Comparison of ENCODE assay signal across 22 mouse cellular contexts in the genomic region with DNA sequence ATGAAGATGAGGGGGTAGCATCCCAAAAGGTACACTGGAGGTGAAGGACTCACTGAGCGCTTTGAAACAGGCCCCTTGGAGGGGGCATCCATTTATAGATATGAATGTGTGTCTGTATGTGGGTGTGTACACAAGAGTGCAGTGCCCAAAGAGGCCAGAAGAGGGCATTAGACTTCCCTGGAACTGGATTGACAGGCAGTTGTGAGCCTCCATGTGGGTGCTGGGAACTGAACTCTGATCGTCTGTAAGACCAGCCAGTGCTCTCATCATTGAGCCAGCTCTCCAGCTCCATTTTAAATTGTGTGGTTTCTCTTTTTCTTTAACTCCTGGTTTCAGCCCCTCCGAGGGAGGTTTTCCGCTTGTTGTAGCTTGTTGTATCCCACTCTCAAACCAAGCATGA.
A peak's percentile ranks its signal among the peaks of the same experiment; 100 is the strongest.
DNase-seq lines count a peak whose midpoint lies in the region; ATAC-seq and TF ChIP-seq lines count a peak whose summit lies in the region.
"Had no signal": no experiment of that assay in that cellular context is flagged by ENCODE, and none has a peak within 500 bp of the region (broad histone marks: within the 10 kb centered on the region; RNA-seq: fewer than 3 reads in every experiment).

No protein-coding gene starts in this region.

- H3K4me2 ChIP-seq in forebrain, embryonic 11.5 days (ENCODE audit: low read depth, low read length, severe bottlenecking) = no peak overlapping the region
- H3K4me2 ChIP-seq in forebrain, postnatal 0 days (ENCODE audit: low read depth) = no peak overlapping the region
- H3K4me2 ChIP-seq: embryonic facial prominence, embryonic 15.5 days; limb, embryonic 12.5 days; liver, embryonic 12.5 days; midbrain, embryonic 12.5 days; neural tube, embryonic 12.5 days had no signal

- DNase-seq in forebrain, embryonic 11.5 days (ENCODE audit: low spot score) = peak; percentile 29
- DNase-seq in forebrain, postnatal 0 days = no peak
- no peak for DNase-seq in left cerebral cortex, adult 2 months (ENCODE audit: extremely low spot score in 1 of 2, low spot score in 2 of 2)
- DNase-seq in left cerebral cortex, adult 11 months (ENCODE audit: low spot score) = no peak
- peak; percentile 37 for DNase-seq in ZHBTc4 (ENCODE audit: low read depth, low spot score)
- DNase-seq in retina, embryonic 14.5 days (ENCODE audit: low spot score) = no peak
- no peak for DNase-seq in right cerebral cortex, postnatal 4 days
- DNase-seq: adrenal gland, postnatal 25 days; cerebellum, adult 11-12 months; cerebellum, postnatal 25 days; gastrocnemius, postnatal 14 days; heart, adult 2 months; kidney, adult 2 months; kidney, postnatal 36 days; lung, adult 2 months had no signal

- H3K4me1 ChIP-seq in forebrain, embryonic 11.5 days (replicated peaks; ENCODE audit: control insufficient read depth, insufficient read depth, low read length) = no peaks in the 10 kb centered on the region
- no peaks in the 10 kb centered on the region for H3K4me1 ChIP-seq in forebrain, postnatal 0 days (ENCODE audit: insufficient read depth)
- H3K4me1 ChIP-seq in E14TG2a.4 (replicated peaks; ENCODE audit: low read depth, low read length) = no peaks in the 10 kb centered on the region
- H3K4me1 ChIP-seq: embryonic facial prominence, embryonic 15.5 days; limb, embryonic 12.5 days; liver, embryonic 12.5 days; midbrain, embryonic 12.5 days; neural tube, embryonic 12.5 days had no signal

- no peak overlapping the region for H3K4me3 ChIP-seq in forebrain, embryonic 11.5 days (ENCODE audit: low read depth, low read length)
- no peak overlapping the region for H3K4me3 ChIP-seq in forebrain, postnatal 0 days (ENCODE audit: low read depth, low read length)
- H3K4me3 ChIP-seq in left cerebral cortex, adult 2 months = no peak overlapping the region
- H3K4me3 ChIP-seq in E14TG2a.4 (replicated peaks; ENCODE audit: low read length) = no peak overlapping the region
- H3K4me3 ChIP-seq: embryonic facial prominence, embryonic 15.5 days; heart, adult 2 months; hindbrain, embryonic 10.5 days; limb, embryonic 12.5 days; liver, embryonic 12.5 days; midbrain, embryonic 12.5 days; neural tube, embryonic 12.5 days had no signal

- no peaks in the 10 kb centered on the region for H3K27me3 ChIP-seq in forebrain, embryonic 11.5 days (ENCODE audit: control insufficient read depth, insufficient read depth, low read length)
- H3K27me3 ChIP-seq in forebrain, postnatal 0 days (ENCODE audit: insufficient read depth, low read length) = no peaks in the 10 kb centered on the region
- H3K27me3 ChIP-seq in E14TG2a.4 (ENCODE audit: insufficient read depth, low read length) = peaks cover 15% of the 10 kb centered on the region; the same call in 1 of the 2 replicates
- H3K27me3 ChIP-seq: embryonic facial prominence, embryonic 15.5 days; limb, embryonic 12.5 days; liver, embryonic 12.5 days; midbrain, embryonic 12.5 days; neural tube, embryonic 12.5 days had no signal

- no peak for ATAC-seq in forebrain, embryonic 11.5 days (replicated peaks; ENCODE audit: low FRiP score)
- no peak for ATAC-seq in forebrain, postnatal 0 days
- ATAC-seq: liver, embryonic 12.5 days had no signal

- no peak overlapping the region for H3K9ac ChIP-seq in forebrain, embryonic 11.5 days (ENCODE audit: low read length)
- no peak overlapping the region for H3K9ac ChIP-seq in forebrain, postnatal 0 days
- H3K9ac ChIP-seq: embryonic facial prominence, embryonic 15.5 days; limb, embryonic 12.5 days; liver, embryonic 12.5 days; midbrain, embryonic 12.5 days; neural tube, embryonic 12.5 days had no signal

- 93% methylated on average over 4 of the region's 4 CpGs for WGBS in forebrain, embryonic 11.5 days
- 97% methylated on average over 4 of the region's 4 CpGs for WGBS in forebrain, postnatal 0 days

- H3K36me3 ChIP-seq in forebrain, embryonic 11.5 days (ENCODE audit: control insufficient read depth, insufficient read depth, low read length) = no peaks in the 10 kb centered on the region
- H3K36me3 ChIP-seq in forebrain, postnatal 0 days (ENCODE audit: insufficient read depth) = no peaks in the 10 kb centered on the region
- H3K36me3 ChIP-seq in E14TG2a.4 (ENCODE audit: insufficient read depth, low read length) = no peaks in the 10 kb centered on the region
- H3K36me3 ChIP-seq: embryonic facial prominence, embryonic 15.5 days; hindbrain, embryonic 10.5 days; limb, embryonic 12.5 days; liver, embryonic 12.5 days; midbrain, embryonic 12.5 days; neural tube, embryonic 12.5 days had no signal

- intact Hi-C loops in left cerebral cortex, adult 2 months (cut with DNase I) = loop anchor here (5.0 kb wide), 2 partner anchors 93 to 147 kb away; no protein-coding TSS in a partner anchor

- no peaks in the 10 kb centered on the region; the same call in 1 of the 2 replicates for H3K9me3 ChIP-seq in forebrain, embryonic 11.5 days (ENCODE audit: control insufficient read depth, low read length)
- H3K9me3 ChIP-seq in forebrain, postnatal 0 days (ENCODE audit: low read length) = no peaks in the 10 kb centered on the region
- peaks cover 4% of the 10 kb centered on the region; the same call in 1 of the 2 replicates for H3K9me3 ChIP-seq in E14TG2a.4 (ENCODE audit: low read length)
- H3K9me3 ChIP-seq: embryonic facial prominence, embryonic 15.5 days had no signal

- no peak for TF ChIP-seq CTCF in forebrain, postnatal 0 days (IDR thresholded peaks at IDR 0.05; ENCODE audit: low read depth)
- TF ChIP-seq CTCF in left cerebral cortex, adult 2 months (IDR thresholded peaks at IDR 0.05) = peak; percentile 2
- peak; percentile 18; the same call in 1 of the 2 replicates for TF ChIP-seq CTCF in E14TG2a.4 (conservative IDR thresholded peaks at IDR 0.05; ENCODE audit: low read length)

- no peak overlapping the region for H3K27ac ChIP-seq in forebrain, embryonic 11.5 days (ENCODE audit: low read depth, low read length)
- no peak overlapping the region for H3K27ac ChIP-seq in forebrain, postnatal 0 days (ENCODE audit: low read depth, low read length)
- H3K27ac ChIP-seq in left cerebral cortex, adult 2 months = no peak overlapping the region
- H3K27ac ChIP-seq: embryonic facial prominence, embryonic 15.5 days; heart, adult 2 months; hindbrain, embryonic 10.5 days; limb, embryonic 12.5 days; liver, embryonic 12.5 days; midbrain, embryonic 12.5 days; neural tube, embryonic 12.5 days had no signal

Comparison
In these comparisons a context has a peak if more than half of its experiments do, and no peak if none do; other contexts are left out.
1. DNase-seq: peak in forebrain, embryonic 11.5 days (single experiment) and ZHBTc4 (single experiment); none in forebrain, postnatal 0 days (single experiment), left cerebral cortex, adult 2 months (0 of 2), left cerebral cortex, adult 11 months (single experiment), retina, embryonic 14.5 days (single experiment) and right cerebral cortex, postnatal 4 days (single experiment).